Mouse (Mus musculus): ENCODE results near the gene Vegfd. TPM values are rescaled to one million over a fixed set of nuclear protein-coding genes. Genes with fewer than 3 reads are reported as not detected.

Vegfd gene
- polyA plus RNA-seq (2012; ENCODE audit: low replicate concordance): not detected in 2 replicates

DNA sequence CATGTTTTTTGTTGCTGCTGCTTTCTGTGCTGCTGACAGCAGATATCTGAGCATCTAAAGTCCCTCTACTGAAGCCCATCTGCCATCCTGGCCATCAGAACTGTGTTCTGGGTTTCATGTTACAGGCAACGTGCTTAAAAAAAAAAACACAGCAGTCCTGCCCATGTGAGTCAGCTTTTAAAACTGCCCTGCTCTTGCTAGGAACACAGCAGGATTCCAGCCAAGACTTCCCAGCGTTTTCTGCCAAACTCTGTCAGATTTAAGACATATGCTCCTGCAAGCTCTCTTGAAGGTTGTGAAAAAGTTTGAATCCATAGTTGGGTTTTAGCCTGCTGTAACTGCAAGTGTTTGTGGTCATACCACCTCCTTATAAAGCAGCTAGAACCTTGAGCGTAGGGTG is at the start of gene Vegfd:
TSS of gene Vegfd (plus strand) at position 298 of the 400 bp plus-strand sequence.

DNA sequence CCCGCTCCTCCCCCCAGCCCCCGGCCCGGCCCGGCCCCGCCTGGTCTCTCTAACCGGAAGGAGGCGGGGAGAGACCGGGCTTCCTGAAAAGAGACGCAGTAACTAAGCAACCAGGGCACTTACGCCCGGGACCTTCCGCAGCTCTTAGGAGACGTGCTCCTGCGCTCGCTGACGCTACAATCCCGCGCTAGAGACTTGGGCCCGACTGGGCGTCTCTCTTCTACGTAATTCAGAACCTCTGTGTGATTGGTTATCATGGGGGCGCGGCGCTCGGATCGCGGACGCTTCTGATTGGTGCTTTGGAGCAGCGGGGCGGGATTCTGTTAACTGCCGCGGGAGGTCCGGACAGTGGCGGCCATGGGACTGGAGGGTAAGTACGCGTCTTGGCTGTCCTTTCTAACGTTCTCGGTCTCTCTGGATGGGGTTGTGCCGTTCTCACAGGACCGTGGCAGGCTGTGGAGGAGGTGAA is 46.3 kb downstream of the Vegfd start, which contains the start of gene Piga:
TSS of gene Piga (plus strand) at position 317 of the 469 bp plus-strand sequence.

GRCm38 (mm10) chrX:164436709-164437108 is 63.5 kb downstream of the Vegfd start, which contains the start of gene Asb11:
Gene Asb11 (plus strand): TSS chrX:164436994.

Other genes starting within 250 kb of the Vegfd start
- not detected in 2 replicates for gene Ace2, start 234.0 kb upstream of the Vegfd start, polyA plus RNA-seq (2012; ENCODE audit: low replicate concordance)
- not detected in 2 replicates for gene Bmx, start 115.2 kb upstream of the Vegfd start, polyA plus RNA-seq (2012; ENCODE audit: low replicate concordance)
- gene Pir, start 104.0 kb upstream of the Vegfd start, polyA plus RNA-seq (2012; ENCODE audit: low replicate concordance): 4.5 TPM in 1 of 2 replicates, not detected in the other
- 0.90 and 2.1 TPM in 2 replicates for gene Piga, start 46.4 kb downstream of the Vegfd start, polyA plus RNA-seq (2012; ENCODE audit: low replicate concordance)
- not detected in 2 replicates for gene Asb11, start 63.6 kb downstream of the Vegfd start, polyA plus RNA-seq (2012; ENCODE audit: low replicate concordance)
- gene Asb9, start 132.9 kb downstream of the Vegfd start, polyA plus RNA-seq (2012; ENCODE audit: low replicate concordance): not detected in 2 replicates

All from leukemia stem cell, adult 10-12 weeks (primary cell).